Mouse (Mus musculus): ENCODE data around the gene Erp29.
"Not testable (repeated sequence)": the region's sequence is repeated elsewhere in the genome, so short reads cannot be mapped to it uniquely, and the experiment has no call there.

The Erp29 gene

DNA sequence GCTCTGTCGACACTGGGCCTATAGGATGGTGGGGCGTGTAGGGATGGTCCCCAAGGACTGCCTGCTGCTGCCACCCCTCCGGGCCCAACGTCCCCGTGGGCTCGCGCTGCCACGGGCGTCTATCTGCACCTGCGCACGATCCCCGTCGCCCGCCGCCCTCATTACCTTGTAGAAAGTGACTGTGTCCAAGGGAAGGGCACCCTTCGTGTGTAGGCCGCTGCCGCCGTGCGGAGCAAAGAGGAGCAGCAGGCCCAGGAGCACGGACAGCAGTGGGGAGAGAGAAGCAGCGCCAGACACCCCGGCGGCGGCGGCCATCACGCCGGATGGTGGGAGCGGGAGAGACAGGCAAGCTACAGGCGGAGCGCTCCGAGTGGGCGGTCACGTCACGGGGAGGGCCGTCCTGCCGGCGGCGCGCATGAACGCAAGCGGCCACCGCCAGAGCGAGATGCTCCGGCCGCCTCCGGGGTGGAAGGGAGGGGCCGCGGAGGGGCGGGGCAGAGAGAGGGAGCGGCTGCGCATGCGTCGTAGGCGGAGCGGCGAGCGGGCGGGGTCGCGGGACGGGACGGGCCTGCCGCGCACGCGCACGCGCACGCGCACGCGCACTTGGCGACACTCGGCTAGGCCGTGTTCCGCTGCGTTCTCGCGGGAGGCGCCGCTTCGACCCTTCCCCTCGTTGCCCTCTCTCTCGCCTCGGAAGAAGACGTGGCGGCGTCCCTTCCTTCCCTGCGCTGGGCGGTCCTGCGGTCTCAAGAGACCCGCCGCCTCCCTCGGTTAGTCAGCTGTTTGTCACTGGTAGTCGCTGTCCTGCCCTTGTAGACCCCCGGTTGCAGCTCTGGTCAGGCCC lies at the start of gene Erp29:
Gene Erp29, minus strand, starts transcription at position 481 of the 844 bp plus-strand sequence.
- peak; percentile 99 for DNase-seq

DNA sequence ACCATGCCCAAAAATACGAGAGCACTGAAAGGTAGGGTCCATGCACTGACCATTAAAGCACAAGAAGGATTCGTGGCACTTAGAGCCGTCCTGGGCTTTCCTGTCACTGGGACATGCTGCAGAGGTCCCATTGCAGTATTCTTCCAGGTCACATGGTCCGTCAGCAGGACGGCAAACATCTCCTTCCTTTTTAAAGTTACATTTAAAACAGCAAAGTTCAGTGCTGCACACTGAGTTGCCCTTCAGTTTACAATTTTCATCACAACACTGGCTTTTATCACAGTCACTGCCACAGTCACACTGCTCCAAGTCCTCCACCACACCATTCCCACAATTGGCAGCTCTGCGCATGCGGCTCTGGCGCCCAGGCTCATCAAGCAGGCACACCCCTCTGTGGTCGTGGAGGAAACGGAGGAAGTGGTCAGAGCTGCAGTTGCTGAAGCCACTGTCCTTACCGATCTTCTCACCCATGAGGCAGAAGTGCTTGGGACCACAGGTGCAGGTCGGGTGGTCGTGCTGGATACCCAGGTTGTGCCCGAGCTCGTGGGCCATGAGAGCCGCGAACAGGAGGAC lies 49.2 kb upstream of the Erp29 start:
- DNase-seq, result not testable (repeated sequence)

DNA sequence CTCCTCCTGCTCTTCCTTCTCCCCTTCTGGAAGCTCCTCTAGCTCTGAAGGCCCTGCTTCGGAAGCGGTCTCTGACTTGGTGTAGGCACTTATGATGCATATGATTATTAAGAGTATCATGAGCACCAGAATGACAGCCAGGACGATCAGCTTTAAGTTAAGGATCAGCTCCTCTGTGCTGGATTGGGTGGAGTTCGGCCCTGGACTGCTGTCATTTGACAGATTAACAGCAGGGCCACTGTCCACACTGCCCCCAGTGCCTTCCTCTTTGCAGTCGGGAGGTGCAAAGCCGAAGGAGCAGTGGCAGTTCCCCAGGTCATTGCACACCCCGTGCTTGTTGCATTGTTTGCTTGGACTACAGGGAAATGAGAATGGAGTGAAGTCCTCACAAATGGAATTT lies 48.4 kb upstream of the Erp29 start:
- DNase-seq, result no peak

DNA sequence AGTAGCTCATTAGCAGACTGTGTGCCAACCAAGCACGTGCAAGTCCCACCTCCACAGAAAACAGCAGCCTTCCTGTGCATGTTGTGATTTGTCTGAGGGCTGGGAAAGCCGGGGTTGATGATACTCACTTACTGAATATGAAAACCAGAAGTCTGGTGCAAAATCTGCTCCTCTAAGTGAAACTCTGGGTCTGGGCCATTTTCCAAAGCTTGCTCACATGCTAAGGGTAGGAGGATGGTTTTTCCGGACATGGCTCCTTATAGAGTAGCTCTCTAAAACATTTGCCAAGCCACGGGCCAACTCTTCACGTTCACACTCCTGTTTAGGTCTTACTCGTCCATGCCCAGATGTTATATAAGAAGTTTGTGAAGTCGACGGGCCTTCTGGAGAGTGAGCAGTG lies 41.0 kb upstream of the Erp29 start:
- no peak for DNase-seq

DNA sequence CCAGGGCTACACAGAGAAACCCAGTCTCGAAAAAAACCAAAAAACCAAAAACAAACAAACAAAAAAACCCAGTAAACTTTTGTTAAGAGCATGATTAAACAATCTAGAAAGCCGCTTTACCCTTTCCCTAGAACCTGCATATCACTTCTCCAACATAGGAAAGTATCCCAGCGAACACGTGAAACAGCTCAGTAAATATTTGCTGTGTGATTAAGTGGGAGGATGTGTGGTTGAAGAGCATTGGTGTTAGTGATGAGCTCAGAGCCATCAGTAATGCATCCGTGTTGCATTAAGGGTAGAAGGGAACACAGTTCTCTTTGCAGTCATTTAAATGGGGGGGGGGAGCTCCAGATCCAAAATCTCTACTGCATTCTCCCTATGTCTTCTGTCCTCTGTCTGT lies 32.5 kb upstream of the Erp29 start:
- no peak for DNase-seq

DNA sequence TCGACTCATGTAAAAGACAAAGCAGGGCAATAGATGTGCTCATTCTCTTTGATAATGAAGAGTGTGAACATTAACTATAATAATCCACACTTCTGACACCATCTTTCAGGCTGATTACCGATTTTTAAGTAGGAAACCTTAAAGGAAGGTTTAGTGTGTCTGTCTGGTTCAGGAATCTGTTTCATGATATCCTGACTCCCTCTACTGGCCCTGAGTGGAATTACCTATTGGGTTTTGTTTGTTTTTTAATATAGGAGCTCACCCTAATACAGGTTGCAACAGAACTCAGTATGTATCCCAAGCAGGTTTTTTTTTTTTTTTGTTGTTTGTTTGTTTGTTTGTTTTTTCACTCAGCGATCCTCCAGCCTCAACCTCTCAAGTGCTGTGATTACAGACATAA lies 25.4 kb upstream of the Erp29 start:
- no peak for DNase-seq

DNA sequence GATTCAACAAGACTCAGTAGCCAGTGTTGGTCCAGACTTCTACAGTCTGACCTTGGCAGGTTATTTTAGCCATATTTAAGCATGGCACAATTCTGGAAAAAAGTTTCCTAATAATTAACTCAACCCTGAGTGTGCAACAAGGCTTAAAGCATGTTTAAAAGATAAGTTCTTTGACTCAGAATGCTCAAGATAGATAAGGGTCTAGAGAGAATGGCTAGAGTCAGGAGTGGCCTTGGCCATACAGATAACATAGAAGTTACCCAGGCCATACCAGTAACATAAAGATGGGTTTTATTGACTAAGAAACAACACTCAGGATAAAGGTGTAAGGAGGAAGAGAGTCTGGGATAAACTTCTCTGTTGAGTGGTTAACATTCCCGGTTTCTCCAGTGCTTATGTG lies 23.7 kb upstream of the Erp29 start:
- DNase-seq, result no peak

DNA sequence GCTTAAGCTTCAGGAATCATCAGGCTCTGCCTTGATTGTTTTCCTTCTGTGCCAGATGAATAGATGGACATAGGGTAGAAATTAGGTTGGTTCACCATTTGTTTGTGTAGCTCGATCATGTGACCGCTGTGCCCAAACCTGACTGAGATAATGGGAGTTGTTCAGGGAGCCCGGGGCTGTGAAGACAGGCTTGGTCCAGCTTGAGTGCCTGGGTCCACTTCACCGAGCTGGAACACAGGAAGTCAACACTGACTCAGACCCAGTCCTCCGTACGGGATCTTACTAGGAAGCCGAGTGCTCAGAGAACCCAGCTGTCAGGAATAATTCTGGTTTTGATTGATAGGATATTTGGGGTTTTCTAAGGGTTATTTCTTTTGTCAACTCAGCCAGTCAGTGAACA lies 22.3 kb upstream of the Erp29 start:
- no peak for DNase-seq

DNA sequence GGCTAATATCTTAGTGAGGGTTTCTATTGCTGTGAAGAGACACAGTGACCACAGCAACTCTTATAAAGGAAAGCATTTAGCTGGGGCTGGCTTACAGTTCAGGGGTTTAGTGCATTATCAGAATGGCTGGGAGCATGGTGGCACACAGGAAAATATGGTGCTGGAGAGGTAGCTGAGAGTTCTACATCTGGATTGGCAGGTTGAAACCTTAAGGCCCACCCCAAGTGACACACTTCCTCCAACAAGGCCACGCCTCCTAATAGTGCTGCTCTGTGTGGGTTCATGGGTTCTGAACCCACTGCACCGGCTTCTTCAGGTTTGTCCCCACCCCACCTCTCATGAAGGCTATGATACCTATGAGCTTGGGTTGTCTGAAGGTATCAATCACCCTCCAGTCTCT lies 20.1 kb upstream of the Erp29 start:
- no peak for DNase-seq

DNA sequence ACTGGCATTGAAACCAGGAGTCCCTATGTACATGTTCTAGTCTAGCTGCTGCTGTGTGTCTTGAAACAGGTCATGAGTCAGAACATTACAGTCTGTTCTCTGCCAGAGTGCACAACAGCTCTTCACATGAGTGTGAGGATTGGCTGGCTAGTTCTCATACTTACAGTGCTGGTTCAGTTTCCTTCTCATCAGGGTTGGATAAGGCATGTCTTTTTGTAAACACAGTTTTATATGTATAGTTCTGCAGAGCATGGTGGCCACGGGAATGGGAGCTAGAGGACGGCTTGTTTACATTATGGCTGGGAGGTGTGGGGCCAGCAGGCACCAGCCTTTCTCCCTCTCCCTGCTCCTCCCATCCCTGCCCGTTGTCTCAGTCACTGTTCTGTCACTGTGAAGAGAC lies 17.3 kb upstream of the Erp29 start:
- DNase-seq, result no peak

DNA sequence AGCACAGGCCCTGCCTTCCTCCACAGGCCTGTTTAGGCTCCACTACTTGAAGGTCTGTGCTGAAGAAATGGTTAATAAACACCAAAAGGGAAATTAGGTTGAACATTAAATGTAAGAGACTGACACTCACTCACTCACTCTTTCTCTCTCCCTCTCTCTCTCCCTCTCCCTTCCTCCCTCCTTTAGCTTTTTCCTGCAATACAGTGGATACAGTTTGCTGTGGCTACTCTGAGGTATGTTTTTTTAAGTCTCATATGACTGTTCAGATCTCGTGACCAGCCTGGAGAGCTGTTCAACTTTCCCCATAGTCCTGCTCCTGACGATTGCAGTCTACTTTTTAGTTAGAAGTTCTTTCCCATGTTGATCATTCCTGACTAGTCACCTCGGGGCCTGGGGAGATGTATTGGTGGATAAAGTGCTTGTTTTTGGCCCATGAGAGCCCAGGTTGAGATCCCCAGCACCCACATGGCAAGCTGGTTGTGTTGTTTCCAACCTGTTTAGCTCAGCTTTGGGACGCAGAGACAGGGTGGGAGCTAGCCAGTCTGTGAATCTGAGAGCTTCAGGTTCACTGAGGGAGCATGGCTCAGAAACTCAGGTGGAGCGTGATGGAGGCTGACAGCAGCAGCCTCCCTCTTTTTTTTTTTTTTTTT lies 11.4 kb upstream of the Erp29 start:
- no peak for DNase-seq

DNA sequence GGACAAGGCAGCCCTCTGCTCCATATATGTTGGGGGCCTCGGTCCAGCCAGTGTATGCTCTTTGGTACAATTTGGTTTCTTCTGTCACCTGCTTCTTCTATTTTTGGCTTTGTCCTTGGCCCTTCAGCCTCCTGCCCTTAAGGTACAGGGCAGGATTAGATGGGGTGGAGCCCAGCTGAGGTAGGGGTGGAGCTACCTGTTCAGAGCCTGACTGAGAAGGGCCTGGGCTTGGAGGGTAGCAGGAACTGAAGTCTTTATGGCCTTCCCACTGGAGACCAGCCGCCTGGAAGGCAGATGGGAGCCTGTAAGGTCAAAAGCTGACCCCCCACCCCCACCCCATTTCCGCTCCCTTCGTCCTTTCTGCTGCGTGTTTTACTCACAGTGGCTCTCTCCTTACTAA lies 10.7 kb upstream of the Erp29 start:
- DNase-seq, result no peak

DNA sequence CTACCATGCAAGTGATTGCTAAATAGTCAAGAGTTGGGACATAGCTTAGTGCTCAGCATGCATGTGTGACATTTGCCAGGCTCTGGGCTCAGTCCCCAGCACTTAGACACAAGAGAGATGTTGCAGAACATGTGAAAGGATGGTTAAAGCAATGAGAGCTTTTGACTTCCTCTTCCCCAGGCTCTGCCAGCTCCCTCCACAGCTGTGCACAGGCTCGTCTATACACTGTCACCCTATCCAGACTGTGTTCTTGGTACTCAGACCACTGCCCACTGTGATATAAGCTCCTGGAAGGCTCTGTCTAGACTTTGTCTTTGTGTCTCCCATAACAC lies 9.8 kb upstream of the Erp29 start:
- DNase-seq, result no peak

DNA sequence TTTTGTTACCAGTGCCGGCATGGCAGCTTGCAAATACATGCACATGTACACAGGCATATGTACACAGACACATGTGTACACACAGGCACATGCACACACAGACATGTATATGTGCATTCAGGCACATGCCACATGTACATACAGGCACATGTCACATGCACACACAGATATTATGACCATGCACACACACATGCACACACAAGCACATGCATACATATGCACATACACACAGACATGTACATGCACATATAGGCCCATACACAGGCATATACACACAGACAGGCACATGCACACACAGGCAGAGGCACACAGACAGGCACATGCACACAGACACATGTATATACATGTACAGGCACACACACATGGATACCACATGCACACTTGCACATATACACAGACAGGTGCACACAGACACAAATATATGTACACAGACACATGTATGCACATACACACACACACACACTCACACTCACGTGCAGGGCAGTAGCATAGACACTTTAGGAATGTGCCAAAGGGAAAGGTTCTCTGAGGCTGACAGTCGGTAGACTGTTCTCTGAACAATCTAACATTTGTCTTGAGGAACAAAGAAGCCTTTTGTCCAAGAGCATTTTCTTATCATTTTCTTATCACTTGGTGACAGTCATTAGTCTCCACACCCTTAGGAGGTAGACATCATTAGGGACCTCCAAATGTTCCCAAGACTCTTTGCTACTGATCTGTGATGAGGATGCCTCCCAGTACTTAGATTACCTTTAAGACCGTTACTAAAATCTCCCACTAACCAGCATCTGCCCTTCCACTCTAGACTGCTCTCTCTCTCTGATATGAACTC lies 9.2 kb upstream of the Erp29 start:
- no peak for DNase-seq

DNA sequence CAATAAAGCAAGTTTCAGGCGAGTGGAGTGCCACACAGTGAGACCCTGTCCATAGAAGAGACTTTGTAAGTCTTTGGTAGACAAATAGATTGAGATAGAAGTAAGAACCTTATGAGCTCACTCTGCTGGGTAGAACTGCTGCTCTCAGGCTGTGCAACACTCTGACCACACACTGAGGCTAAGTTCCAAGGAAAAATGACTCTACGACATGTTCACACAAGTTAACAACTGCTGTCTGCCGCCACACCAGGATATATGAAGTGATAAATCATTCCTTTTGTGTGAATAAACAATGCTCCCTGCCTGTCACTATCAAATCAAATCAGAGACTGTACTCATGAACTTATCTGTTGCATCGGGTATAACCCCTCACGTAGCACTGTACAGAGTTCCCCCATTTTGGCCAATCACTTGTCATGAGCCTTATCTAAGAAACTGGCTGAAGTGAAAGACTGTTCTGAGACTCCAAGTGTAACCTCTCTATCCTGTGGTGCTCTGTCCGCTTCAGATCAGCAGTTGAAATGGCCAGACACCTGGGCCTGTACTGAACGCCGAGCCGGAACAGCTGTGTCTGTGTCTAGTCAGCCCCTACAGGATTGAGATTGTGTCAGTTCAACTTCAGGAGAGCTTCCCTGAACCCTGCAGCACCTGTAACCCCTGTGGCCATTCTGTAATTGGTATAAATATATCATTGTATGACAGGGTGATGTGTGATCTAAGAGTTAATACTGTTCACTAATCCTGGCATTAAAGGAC lies 3.4 kb upstream of the Erp29 start:
- DNase-seq, result no peak

DNA sequence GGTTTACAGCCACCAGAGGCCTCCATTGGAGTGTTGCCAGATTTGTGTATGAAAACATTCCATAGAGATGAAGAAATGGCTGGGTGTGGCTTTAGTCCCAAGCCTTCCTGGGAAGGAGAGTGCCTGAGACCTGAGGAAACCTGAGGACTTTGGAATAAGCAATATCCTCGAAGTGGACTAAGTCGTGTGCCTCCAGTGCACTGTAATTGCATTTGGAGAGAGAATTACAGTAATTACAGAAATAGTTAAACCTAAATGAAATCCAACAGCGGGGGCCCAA lies 2.1 kb upstream of the Erp29 start:
- DNase-seq, result no peak

DNA sequence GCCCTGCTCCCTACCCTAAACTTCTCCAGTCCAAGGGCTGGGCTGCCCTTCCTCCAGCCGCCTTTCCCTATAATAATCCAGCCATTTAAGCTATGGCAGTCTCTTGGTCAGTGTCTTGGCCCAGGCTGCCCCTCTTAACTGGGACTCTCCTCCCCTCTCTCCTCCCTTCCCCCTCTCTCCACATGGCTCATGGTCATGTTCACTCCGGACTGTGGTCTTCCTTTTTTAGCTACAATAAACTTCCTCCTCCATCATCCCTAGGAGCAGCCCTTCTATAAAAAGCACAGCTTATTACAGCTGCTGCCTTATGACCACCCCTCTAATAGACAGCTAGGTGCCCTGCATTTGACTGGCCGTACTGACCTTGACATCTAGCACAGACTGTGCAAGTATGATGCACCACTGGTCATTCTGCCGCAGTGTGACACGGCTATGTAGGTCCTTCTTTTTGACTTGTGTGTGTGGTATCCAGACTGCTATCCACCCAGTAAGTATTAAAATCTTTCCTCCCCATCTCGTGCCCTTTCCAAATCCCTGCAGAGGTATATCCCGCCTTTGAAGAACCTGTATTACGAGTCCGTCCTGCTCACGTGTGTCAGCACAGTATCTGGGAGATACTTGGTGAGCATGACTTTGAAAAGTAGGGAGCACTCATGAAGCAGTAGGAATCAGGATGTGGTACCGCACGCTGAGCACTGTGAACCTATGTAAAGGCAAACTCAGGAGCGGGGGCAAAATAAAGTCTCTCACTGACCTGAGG lies 1.6 kb upstream of the Erp29 start:
- no peak for DNase-seq

DNA sequence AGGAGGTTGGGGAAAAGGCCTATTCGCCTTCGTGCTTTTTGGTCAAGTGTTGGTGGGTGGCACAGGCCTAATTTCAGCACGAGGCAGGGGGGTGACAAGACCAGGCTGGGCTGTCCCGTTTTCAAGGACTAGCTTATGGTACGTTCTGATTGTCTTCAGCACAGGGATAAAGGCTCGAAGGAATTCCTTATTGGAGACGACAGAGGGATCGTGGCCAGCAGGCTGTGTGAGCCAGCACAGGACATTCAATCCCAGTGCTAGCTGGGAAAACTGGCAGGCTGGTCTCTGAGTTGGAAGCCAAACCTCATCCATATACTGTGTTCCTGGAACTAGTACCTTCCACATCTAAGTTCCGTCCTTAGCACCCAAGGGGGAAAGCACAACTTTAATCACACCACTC lies 600 bp upstream of the Erp29 start:
- DNase-seq, result peak; percentile 42

DNA sequence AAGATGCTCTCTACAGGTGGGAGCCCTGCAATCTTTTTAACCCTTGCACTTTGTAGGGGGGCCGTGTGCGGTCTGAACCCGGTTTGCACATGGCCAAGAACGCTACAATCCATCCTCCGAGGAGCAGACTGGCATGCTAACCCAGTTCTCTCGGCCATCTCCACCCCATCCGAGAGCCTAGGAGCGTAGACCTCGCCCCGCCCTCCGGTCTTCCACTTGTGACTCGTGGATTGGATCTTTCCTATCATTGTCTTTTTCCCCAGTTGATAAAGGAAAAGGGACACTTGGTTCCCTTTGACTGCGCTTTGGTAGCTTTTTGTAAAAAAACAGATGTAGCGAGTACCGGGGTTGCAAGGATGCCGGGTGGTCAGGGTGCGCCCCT lies 671 bp downstream of the Erp29 start, which contains the start of gene Tmem116:
Gene Tmem116, plus strand, starts transcription at position 250 of the 382 bp plus-strand sequence.
- peak; percentile 34 for DNase-seq

DNA sequence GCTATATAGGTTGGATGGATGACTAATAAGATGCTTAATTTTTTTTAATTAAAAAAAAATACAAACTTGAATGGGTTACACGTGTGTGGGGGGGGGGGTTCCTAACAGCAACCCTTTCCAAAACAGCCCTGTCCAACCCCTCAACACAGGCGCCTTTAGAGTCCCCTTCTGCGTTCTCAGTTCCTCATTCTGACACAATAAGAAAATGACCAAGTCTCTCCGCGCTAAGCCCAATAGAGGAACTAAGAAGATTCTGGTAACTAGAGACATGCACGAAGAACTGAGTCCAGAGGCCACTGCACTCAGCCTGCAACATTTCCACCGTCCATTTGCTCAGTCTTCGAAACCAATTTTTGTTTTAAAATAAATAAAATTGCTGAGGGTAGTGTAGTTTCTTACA lies 1.1 kb downstream of the Erp29 start:
- no peak for DNase-seq

DNA sequence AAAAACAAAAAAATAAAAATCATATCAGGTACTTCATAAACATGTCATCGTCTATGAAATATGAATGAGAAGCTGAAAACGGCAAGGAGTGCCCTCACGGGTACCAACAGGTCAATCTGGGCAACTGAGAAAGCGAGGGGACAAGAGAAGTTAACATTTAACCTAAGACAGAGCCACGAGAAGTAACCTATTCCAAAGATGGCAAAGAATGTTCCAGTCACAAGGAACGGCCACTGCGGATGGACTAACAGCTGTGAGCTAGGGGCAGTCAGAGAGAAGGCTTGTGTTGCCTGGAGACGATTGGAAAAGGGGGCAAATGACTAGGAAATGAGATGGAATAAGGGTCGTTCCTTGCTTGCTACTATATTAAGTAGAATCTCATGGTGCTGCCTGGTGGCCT lies 1.8 kb downstream of the Erp29 start:
- no peak for DNase-seq

DNA sequence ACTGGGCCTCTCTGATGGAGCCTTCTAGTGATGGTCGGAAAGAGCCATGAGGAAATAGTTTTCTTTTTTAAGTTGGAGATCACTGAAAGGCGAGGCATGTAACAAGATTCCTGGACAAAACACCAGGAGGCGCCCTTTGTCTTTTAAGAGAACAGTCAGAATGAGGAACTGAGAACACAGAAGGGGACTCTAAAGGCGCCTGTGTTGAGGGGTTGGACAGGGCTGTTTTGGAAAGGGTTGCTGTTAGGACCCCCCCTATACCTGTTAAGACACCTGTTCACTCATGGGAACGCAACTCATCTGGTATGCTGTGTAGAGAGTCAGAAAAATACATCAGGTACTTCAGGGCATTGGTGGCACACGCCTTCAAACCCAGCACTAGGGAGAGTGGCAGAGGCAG lies 2.3 kb downstream of the Erp29 start:
- peak; percentile 63 for DNase-seq

All from right cerebral cortex, postnatal 4 days (tissue).